Mouse (Mus musculus): ENCODE results near the gene Smoc1. TPM values are rescaled to one million over a fixed set of nuclear protein-coding genes. Genes with fewer than 3 reads are reported as not detected.

Gene Smoc1
- polyA plus RNA-seq, 1 experiment from 2014 or later = 0.63 TPM

DNA sequence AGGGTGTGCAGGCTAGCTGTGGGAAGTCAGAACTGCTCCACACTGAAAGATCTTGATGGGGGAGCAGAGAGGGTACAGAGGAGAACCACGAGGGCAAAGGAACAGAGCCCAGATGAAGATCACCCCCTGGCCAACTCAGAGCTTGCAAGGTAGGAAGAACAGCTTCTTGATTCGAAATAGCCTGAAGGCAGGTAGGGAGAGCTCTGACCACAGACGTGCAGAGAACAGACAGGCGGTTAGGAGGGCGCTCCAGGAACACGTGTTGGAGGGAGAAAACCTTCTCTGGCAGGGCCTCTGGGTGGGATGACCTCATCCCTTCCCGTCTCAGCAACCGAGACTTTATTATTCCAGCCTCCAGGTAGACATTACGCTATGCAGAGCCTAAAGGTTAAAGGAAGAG lies 148.6 kb downstream of the Smoc1 start:
- Histone ChIP-seq H3K9me3 (ENCODE audit: low read depth, low read length) (no peaks in the 10 kb centered on the region), H3K27ac (ENCODE audit: low read depth) (no peak overlapping the region), H3K27me3 (ENCODE audit: insufficient read depth, low read length) (no peaks in the 10 kb centered on the region), H3K4me2 (no peak overlapping the region), H3K36me3 (ENCODE audit: insufficient read depth) (no peaks in the 10 kb centered on the region), H3K9ac (no peak overlapping the region), H3K4me3 (ENCODE audit: low read depth, low read length) (no peak overlapping the region), H3K4me1 (ENCODE audit: insufficient read depth) (no peaks in the 10 kb centered on the region)
- DNase-seq (no peak), ATAC-seq (ENCODE audit: insufficient read depth) (no peak)
- 53% methylated on average over 9 of the region's 9 CpGs for WGBS
- no peak for TF ChIP-seq CTCF (IDR thresholded peaks at IDR 0.05; ENCODE audit: low read depth)

DNA sequence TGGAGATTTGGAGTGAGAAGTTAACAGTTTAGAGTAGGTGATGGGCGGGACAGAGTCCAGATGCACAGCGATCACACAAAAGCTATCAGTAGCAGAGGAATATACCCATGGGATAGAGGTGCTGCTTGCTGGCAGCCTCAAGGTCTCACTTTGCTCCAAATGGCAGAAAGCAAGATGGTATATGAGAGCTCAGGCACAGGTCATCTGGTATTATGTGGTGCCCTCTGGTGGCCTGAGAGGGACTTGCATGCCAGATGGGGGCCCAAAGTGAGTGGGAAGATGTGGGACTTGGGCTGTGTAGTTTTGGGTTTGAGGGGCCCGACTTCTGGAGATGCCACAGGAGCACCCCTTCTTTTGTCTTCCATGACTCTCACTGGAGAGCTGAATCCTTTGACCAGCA lies 155.5 kb downstream of the Smoc1 start:
- peak; percentile 93 for TF ChIP-seq CTCF (IDR thresholded peaks at IDR 0.05; ENCODE audit: low read depth)
- no peaks in the 10 kb centered on the region for H3K9me3 ChIP-seq (ENCODE audit: low read depth, low read length)
- H3K27ac ChIP-seq (ENCODE audit: low read depth) = no peak overlapping the region
- no peaks in the 10 kb centered on the region for H3K27me3 ChIP-seq (ENCODE audit: insufficient read depth, low read length)
- H3K4me1 ChIP-seq (ENCODE audit: insufficient read depth) = no peaks in the 10 kb centered on the region
- peak; percentile 41; the same call in 1 of the 2 replicates for ATAC-seq (ENCODE audit: insufficient read depth)
- WGBS = 53% methylated on average over 3 of the region's 3 CpGs
- no peak overlapping the region for H3K9ac ChIP-seq
- no peak overlapping the region for H3K4me3 ChIP-seq (ENCODE audit: low read depth, low read length)
- H3K36me3 ChIP-seq (ENCODE audit: insufficient read depth) = no peaks in the 10 kb centered on the region
- H3K4me2 ChIP-seq = no peak overlapping the region
- peak; percentile 78 for DNase-seq

DNA sequence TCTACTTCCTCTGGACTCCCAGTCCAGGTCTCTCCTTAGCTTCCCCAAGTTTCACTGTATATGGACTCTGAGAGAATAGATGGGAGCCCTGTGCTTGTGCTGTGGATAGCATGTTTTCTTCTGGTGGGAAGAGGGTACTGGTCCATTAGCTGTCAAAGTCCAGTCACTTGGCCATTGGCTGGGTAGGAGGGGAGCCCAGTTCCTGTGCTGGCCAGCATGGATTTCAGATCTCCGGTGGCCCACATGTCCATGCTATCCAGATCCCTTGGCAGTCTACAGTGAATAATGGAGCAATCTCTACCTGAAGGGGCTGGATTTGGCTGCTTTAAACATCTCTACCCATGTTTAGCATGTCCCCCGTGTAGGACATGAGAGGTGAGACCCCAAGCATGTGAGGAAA lies 158.4 kb downstream of the Smoc1 start:
- H3K9me3 ChIP-seq (ENCODE audit: low read depth, low read length) = no peaks in the 10 kb centered on the region
- H3K4me1 ChIP-seq (ENCODE audit: insufficient read depth) = no peaks in the 10 kb centered on the region
- H3K27ac ChIP-seq (ENCODE audit: low read depth) = no peak overlapping the region
- ATAC-seq (ENCODE audit: insufficient read depth) (no peak), DNase-seq (no peak)
- no peak for TF ChIP-seq CTCF (IDR thresholded peaks at IDR 0.05; ENCODE audit: low read depth)
- no peaks in the 10 kb centered on the region for H3K27me3 ChIP-seq (ENCODE audit: insufficient read depth, low read length)
- no peak overlapping the region for H3K9ac ChIP-seq
- no peak overlapping the region for H3K4me2 ChIP-seq
- H3K4me3 ChIP-seq (ENCODE audit: low read depth, low read length) = no peak overlapping the region
- no peaks in the 10 kb centered on the region for H3K36me3 ChIP-seq (ENCODE audit: insufficient read depth)
- WGBS = 75% methylated on average over 2 of the region's 2 CpGs

DNA sequence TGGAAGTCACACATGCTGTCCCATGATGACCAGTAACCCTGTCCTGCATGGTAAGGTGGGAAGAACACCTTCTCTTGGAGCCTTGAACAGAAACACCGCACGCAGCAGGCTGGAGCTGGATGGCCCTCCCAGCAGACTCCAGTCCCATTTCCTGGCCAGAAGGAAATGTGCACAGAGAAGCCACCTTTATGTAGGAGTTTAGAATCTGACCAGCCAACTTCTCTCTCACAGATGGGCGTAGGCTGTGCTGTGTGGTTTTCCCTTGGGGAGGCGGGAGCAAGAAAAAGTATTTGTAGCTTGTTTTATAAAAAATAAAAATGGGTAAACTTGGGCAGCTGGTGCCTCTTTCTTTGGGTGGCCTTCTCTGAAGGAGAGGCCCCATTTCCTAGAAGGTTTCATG lies 159.5 kb downstream of the Smoc1 start:
- Histone ChIP-seq H3K4me1 (ENCODE audit: insufficient read depth) (no peaks in the 10 kb centered on the region), H3K4me3 (ENCODE audit: low read depth, low read length) (no peak overlapping the region), H3K4me2 (no peak overlapping the region), H3K36me3 (ENCODE audit: insufficient read depth) (no peaks in the 10 kb centered on the region), H3K9ac (no peak overlapping the region), H3K27me3 (ENCODE audit: insufficient read depth, low read length) (no peaks in the 10 kb centered on the region), H3K27ac (ENCODE audit: low read depth) (no peak overlapping the region), H3K9me3 (ENCODE audit: low read depth, low read length) (no peaks in the 10 kb centered on the region)
- TF ChIP-seq CTCF (IDR thresholded peaks at IDR 0.05; ENCODE audit: low read depth) = no peak
- ATAC-seq (ENCODE audit: insufficient read depth) (no peak), DNase-seq (no peak)
- WGBS = 82% methylated on average over 4 of the region's 4 CpGs

DNA sequence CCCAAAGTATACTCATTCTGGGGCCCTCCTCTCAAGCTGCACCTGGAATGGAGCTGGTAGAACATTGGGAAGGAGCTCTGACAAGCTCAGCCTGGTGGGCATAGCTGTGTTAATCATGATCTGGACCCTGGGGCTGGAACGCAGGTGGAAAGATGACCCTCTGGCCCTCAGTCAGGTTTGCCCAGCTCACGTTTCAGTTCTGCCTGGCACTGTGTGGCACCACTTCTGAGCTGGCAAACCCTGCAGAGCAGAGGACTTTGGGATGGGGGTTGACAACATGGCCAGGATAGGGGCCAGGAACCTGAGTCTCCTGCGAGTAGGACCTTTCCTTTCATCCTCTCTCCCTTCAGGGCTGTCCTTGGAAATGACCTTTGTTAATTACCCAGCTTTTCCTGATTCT lies 160.1 kb downstream of the Smoc1 start:
- 66% methylated on average over 3 of the region's 3 CpGs for WGBS
- Histone ChIP-seq H3K4me3 (ENCODE audit: low read depth, low read length) (no peak overlapping the region), H3K4me2 (no peak overlapping the region), H3K9me3 (ENCODE audit: low read depth, low read length) (no peaks in the 10 kb centered on the region), H3K27me3 (ENCODE audit: insufficient read depth, low read length) (no peaks in the 10 kb centered on the region), H3K27ac (ENCODE audit: low read depth) (no peak overlapping the region), H3K36me3 (ENCODE audit: insufficient read depth) (no peaks in the 10 kb centered on the region), H3K9ac (no peak overlapping the region), H3K4me1 (ENCODE audit: insufficient read depth) (no peaks in the 10 kb centered on the region)
- no peak for TF ChIP-seq CTCF (IDR thresholded peaks at IDR 0.05; ENCODE audit: low read depth)
- ATAC-seq (ENCODE audit: insufficient read depth) (no peak), DNase-seq (no peak)

DNA sequence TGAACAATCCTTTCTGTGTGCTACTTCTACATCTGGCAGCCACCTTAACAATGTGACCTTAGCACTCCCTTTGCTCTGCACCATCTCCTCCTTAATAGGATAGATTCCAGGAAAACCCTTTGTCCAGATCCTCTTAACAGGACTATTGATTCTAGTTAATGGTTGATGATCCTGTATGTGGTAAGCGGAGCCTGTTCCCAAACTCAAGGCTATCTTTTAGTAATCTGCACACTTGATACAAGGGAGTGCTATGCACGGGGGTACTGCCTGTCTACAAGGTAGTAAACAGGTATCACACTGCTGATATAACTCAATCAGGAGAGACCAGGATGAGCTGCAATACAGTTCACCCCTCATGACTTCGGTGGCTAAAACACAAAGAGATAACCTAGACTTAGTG lies 161.8 kb downstream of the Smoc1 start:
- Histone ChIP-seq H3K4me2 (no peak overlapping the region), H3K27me3 (ENCODE audit: insufficient read depth, low read length) (no peaks in the 10 kb centered on the region), H3K9me3 (ENCODE audit: low read depth, low read length) (no peaks in the 10 kb centered on the region), H3K36me3 (ENCODE audit: insufficient read depth) (no peaks in the 10 kb centered on the region), H3K4me1 (ENCODE audit: insufficient read depth) (no peaks in the 10 kb centered on the region), H3K27ac (ENCODE audit: low read depth) (no peak overlapping the region), H3K4me3 (ENCODE audit: low read depth, low read length) (no peak overlapping the region), H3K9ac (no peak overlapping the region)
- DNase-seq (no peak), ATAC-seq (ENCODE audit: insufficient read depth) (no peak)
- WGBS = 70% methylated on average over 3 of the region's 3 CpGs
- no peak for TF ChIP-seq CTCF (IDR thresholded peaks at IDR 0.05; ENCODE audit: low read depth)

DNA sequence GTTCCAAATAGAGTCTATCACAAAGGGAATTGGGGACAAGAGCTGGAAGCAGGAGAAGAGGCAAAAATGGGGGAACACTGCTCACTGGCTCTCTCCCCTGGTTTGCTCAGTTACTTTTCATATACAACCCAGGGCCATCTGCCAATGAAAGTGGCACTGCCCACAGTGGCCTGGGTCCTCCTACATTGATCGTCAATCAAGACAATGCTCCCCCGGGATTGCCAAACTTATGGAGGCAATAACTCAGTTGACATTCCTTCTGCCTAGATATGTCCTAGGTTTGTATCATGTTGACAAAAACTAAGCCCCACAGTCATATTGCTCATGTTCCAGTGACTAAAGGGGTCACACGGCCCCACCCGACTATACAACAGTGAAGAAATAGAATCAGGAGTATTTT lies 162.4 kb downstream of the Smoc1 start:
- ATAC-seq (ENCODE audit: insufficient read depth) (no peak), DNase-seq (no peak)
- 82% methylated on average over 4 of the region's 4 CpGs for WGBS
- Histone ChIP-seq H3K36me3 (ENCODE audit: insufficient read depth) (no peaks in the 10 kb centered on the region), H3K4me2 (no peak overlapping the region), H3K4me3 (ENCODE audit: low read depth, low read length) (no peak overlapping the region), H3K27me3 (ENCODE audit: insufficient read depth, low read length) (no peaks in the 10 kb centered on the region), H3K9ac (no peak overlapping the region), H3K9me3 (ENCODE audit: low read depth, low read length) (no peaks in the 10 kb centered on the region), H3K27ac (ENCODE audit: low read depth) (no peak overlapping the region), H3K4me1 (ENCODE audit: insufficient read depth) (no peaks in the 10 kb centered on the region)
- TF ChIP-seq CTCF (IDR thresholded peaks at IDR 0.05; ENCODE audit: low read depth) = no peak

DNA sequence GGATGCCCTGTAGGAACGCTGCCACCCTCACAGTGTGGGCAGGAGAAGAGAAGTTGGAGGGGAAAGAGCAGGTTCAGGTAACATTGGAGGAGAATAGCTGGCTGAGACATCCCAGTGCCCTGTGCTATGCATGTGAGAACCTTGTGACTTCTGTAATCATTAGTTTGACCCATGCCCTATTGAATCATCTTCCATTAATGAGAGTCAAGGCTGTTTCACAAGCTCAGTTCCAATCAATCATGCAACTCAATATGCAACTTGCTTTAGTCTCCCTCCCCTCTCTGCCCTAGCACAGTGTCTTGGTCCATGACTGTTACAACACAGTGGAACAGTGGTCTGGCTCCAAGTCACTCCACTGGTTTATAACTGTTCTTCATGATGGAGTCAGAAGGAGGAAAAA lies 163.0 kb downstream of the Smoc1 start:
- no peak for DNase-seq
- no peak overlapping the region for H3K27ac ChIP-seq (ENCODE audit: low read depth)
- H3K4me1 ChIP-seq (ENCODE audit: insufficient read depth) = no peaks in the 10 kb centered on the region
- H3K9ac ChIP-seq = no peak overlapping the region
- no peak overlapping the region for H3K4me2 ChIP-seq
- ATAC-seq (ENCODE audit: insufficient read depth) = no peak
- 83% methylated on average over 1 of the region's 1 CpGs for WGBS
- no peak for TF ChIP-seq CTCF (IDR thresholded peaks at IDR 0.05; ENCODE audit: low read depth)
- H3K4me3 ChIP-seq (ENCODE audit: low read depth, low read length) = no peak overlapping the region
- H3K9me3 ChIP-seq (ENCODE audit: low read depth, low read length) = no peaks in the 10 kb centered on the region
- H3K36me3 ChIP-seq (ENCODE audit: insufficient read depth) = no peaks in the 10 kb centered on the region
- H3K27me3 ChIP-seq (ENCODE audit: insufficient read depth, low read length) = no peaks in the 10 kb centered on the region

All from lung, embryonic 14.5 days (tissue).